Mouse (Mus musculus): ENCODE data around the gene Tstd2. TPM values are rescaled to one million over a fixed set of nuclear protein-coding genes. Genes with fewer than 3 reads are reported as not detected.

Gene Tstd2
- polyA plus RNA-seq, 1 experiment, result 6.5 TPM

GRCm38 (mm10) chr4:46102078-46102769 lies 36.3 kb downstream of the Tstd2 start:
- Histone ChIP-seq H3K4me1 (ENCODE audit: control insufficient read depth, insufficient read depth, insufficient read length, low read length) (no peaks in the 10 kb centered on the region), H3K27ac (ENCODE audit: insufficient read depth, low read depth, low read length) (no peak overlapping the region), H3K36me3 (ENCODE audit: control insufficient read depth, insufficient read depth, low read length) (no peaks in the 10 kb centered on the region), H3K27me3 (ENCODE audit: control insufficient read depth, insufficient read depth, low read length) (no peaks in the 10 kb centered on the region), H3K4me3 (ENCODE audit: low read depth, low read length) (no peak overlapping the region)
- TF ChIP-seq CTCF (IDR thresholded peaks at IDR 0.05; ENCODE audit: extremely low read depth, insufficient read length, insufficient replicate concordance, low read depth, low read length), result no peak
- 91% methylated on average over 10 of the region's 10 CpGs for WGBS

- Histone ChIP-seq H3K4me1 (ENCODE audit: control insufficient read depth, insufficient read depth, insufficient read length, low read length) (no peaks in the 10 kb centered on the region), H3K36me3 (ENCODE audit: control insufficient read depth, insufficient read depth, low read length) (no peaks in the 10 kb centered on the region), H3K27ac (ENCODE audit: insufficient read depth, low read depth, low read length) (no peak overlapping the region), H3K27me3 (ENCODE audit: control insufficient read depth, insufficient read depth, low read length) (no peaks in the 10 kb centered on the region), H3K4me3 (ENCODE audit: low read depth, low read length) (no peak overlapping the region)
- WGBS, result 27% methylated on average over 14 of the region's 14 CpGs
- TF ChIP-seq POLR2A (IDR thresholded peaks at IDR 0.05; ENCODE audit: low read depth, low read length), result no peak
- TF ChIP-seq CTCF (IDR thresholded peaks at IDR 0.05; ENCODE audit: extremely low read depth, insufficient read length, insufficient replicate concordance, low read depth, low read length), result no peak
Measured at GRCm38 (mm10) chr4:46101211-46101711, 37.2 kb downstream of the Tstd2 start.

- no peaks in the 10 kb centered on the region for H3K4me1 ChIP-seq (ENCODE audit: control insufficient read depth, insufficient read depth, insufficient read length, low read length)
- H3K27ac ChIP-seq (ENCODE audit: insufficient read depth, low read depth, low read length), result no peak overlapping the region
- no peak overlapping the region for H3K4me3 ChIP-seq (ENCODE audit: low read depth, low read length)
- no peaks in the 10 kb centered on the region for H3K27me3 ChIP-seq (ENCODE audit: control insufficient read depth, insufficient read depth, low read length)
- TF ChIP-seq CTCF (IDR thresholded peaks at IDR 0.05; ENCODE audit: extremely low read depth, insufficient read length, insufficient replicate concordance, low read depth, low read length), result no peak
- no peak for TF ChIP-seq POLR2A (IDR thresholded peaks at IDR 0.05; ENCODE audit: low read depth, low read length)
- no peaks in the 10 kb centered on the region for H3K36me3 ChIP-seq (ENCODE audit: control insufficient read depth, insufficient read depth, low read length)
- 29% methylated on average over 7 of the region's 7 CpGs for WGBS
Measured at GRCm38 (mm10) chr4:46100539-46100938, 38.0 kb downstream of the Tstd2 start.

- Histone ChIP-seq H3K4me3 (ENCODE audit: low read depth, low read length) (no peak overlapping the region), H3K4me1 (ENCODE audit: control insufficient read depth, insufficient read depth, insufficient read length, low read length) (no peaks in the 10 kb centered on the region), H3K27ac (ENCODE audit: insufficient read depth, low read depth, low read length) (no peak overlapping the region), H3K36me3 (ENCODE audit: control insufficient read depth, insufficient read depth, low read length) (no peaks in the 10 kb centered on the region), H3K27me3 (ENCODE audit: control insufficient read depth, insufficient read depth, low read length) (no peaks in the 10 kb centered on the region)
- WGBS, result 59% methylated on average over 9 of the region's 9 CpGs
- no peak for TF ChIP-seq CTCF (IDR thresholded peaks at IDR 0.05; ENCODE audit: extremely low read depth, insufficient read length, insufficient replicate concordance, low read depth, low read length)
- TF ChIP-seq POLR2A (IDR thresholded peaks at IDR 0.05; ENCODE audit: low read depth, low read length), result no peak
Measured at GRCm38 (mm10) chr4:46099132-46099531, 39.4 kb downstream of the Tstd2 start.

- 93% methylated on average over 2 of the region's 2 CpGs for WGBS
- TF ChIP-seq CTCF (IDR thresholded peaks at IDR 0.05; ENCODE audit: extremely low read depth, insufficient read length, insufficient replicate concordance, low read depth, low read length) (no peak), POLR2A (IDR thresholded peaks at IDR 0.05; ENCODE audit: low read depth, low read length) (no peak)
- H3K27ac ChIP-seq (ENCODE audit: insufficient read depth, low read depth, low read length), result no peak overlapping the region
- no peaks in the 10 kb centered on the region for H3K27me3 ChIP-seq (ENCODE audit: control insufficient read depth, insufficient read depth, low read length)
- no peaks in the 10 kb centered on the region for H3K36me3 ChIP-seq (ENCODE audit: control insufficient read depth, insufficient read depth, low read length)
- no peak overlapping the region for H3K4me3 ChIP-seq (ENCODE audit: low read depth, low read length)
- no peaks in the 10 kb centered on the region for H3K4me1 ChIP-seq (ENCODE audit: control insufficient read depth, insufficient read depth, insufficient read length, low read length)
Measured at GRCm38 (mm10) chr4:46097591-46097990, 40.9 kb downstream of the Tstd2 start.

GRCm38 (mm10) chr4:46096546-46096945 lies 41.9 kb downstream of the Tstd2 start:
- H3K4me3 ChIP-seq (ENCODE audit: low read depth, low read length), result no peak overlapping the region
- no peak overlapping the region for H3K27ac ChIP-seq (ENCODE audit: insufficient read depth, low read depth, low read length)
- H3K27me3 ChIP-seq (ENCODE audit: control insufficient read depth, insufficient read depth, low read length), result no peaks in the 10 kb centered on the region
- H3K36me3 ChIP-seq (ENCODE audit: control insufficient read depth, insufficient read depth, low read length), result no peaks in the 10 kb centered on the region
- TF ChIP-seq POLR2A (IDR thresholded peaks at IDR 0.05; ENCODE audit: low read depth, low read length), result no peak
- no peak for TF ChIP-seq CTCF (IDR thresholded peaks at IDR 0.05; ENCODE audit: extremely low read depth, insufficient read length, insufficient replicate concordance, low read depth, low read length)
- 73% methylated on average over 7 of the region's 7 CpGs for WGBS
- no peaks in the 10 kb centered on the region for H3K4me1 ChIP-seq (ENCODE audit: control insufficient read depth, insufficient read depth, insufficient read length, low read length)

- 90% methylated on average over 3 of the region's 3 CpGs for WGBS
- no peak for TF ChIP-seq POLR2A (IDR thresholded peaks at IDR 0.05; ENCODE audit: low read depth, low read length)
- TF ChIP-seq CTCF (IDR thresholded peaks at IDR 0.05; ENCODE audit: extremely low read depth, insufficient read length, insufficient replicate concordance, low read depth, low read length), result no peak
Measured at GRCm38 (mm10) chr4:46095826-46096159, 42.7 kb downstream of the Tstd2 start.

More at GRCm38 (mm10) chr4:46095826-46096159, 42.7 kb downstream of the Tstd2 start:
- Histone ChIP-seq H3K36me3 (ENCODE audit: control insufficient read depth, insufficient read depth, low read length) (no peaks in the 10 kb centered on the region), H3K27ac (ENCODE audit: insufficient read depth, low read depth, low read length) (no peak overlapping the region), H3K4me3 (ENCODE audit: low read depth, low read length) (no peak overlapping the region), H3K4me1 (ENCODE audit: control insufficient read depth, insufficient read depth, insufficient read length, low read length) (no peaks in the 10 kb centered on the region), H3K27me3 (ENCODE audit: control insufficient read depth, insufficient read depth, low read length) (no peaks in the 10 kb centered on the region)
